Comparison of ENCODE assay signal across 11 mouse cellular contexts in genomic region chr1:178357776-178358710, GRCm38 (mm10). TPM values are rescaled to one million over a fixed set of nuclear protein-coding genes. Genes with fewer than 3 reads are reported as not detected.
DNase-seq lines count a peak whose midpoint lies in the region; ATAC-seq and TF ChIP-seq lines count a peak whose summit lies in the region.
"Had no signal": no experiment of that assay in that cellular context is flagged by ENCODE, and none has a peak within 500 bp of the region (broad histone marks: within the 10 kb centered on the region; RNA-seq: fewer than 3 reads in every experiment).

No protein-coding gene starts in this region.

- peak overlapping the region; percentile 78 for H3K27ac ChIP-seq in ES-Bruce4 (ENCODE audit: insufficient read depth, low read length)
- H3K27ac ChIP-seq: kidney, embryonic 15.5 days; liver, embryonic 15.5 days; neural tube, embryonic 15.5 days had no signal

- intact Hi-C loops in left cerebral cortex, postnatal 10 days (cut with DNase I): no loop called here

- no peak overlapping the region for H3K9ac ChIP-seq in ES-Bruce4 (ENCODE audit: low read depth, poor library complexity, severe bottlenecking)
- H3K9ac ChIP-seq: kidney, embryonic 15.5 days; liver, embryonic 15.5 days; neural tube, embryonic 15.5 days had no signal

- TF ChIP-seq EP300 in ES-Bruce4 (IDR thresholded peaks at IDR 0.05; ENCODE audit: insufficient read depth, low read depth, low read length): no peak

- no peak for ATAC-seq in megakaryocyte, adult 5-6 weeks (ENCODE audit: poor library complexity, severe bottlenecking)

- H3K27me3 ChIP-seq in ES-Bruce4 (ENCODE audit: control insufficient read depth, insufficient read depth, low read length, poor library complexity, severe bottlenecking): no peaks in the 10 kb centered on the region
- H3K27me3 ChIP-seq: kidney, embryonic 15.5 days; liver, embryonic 15.5 days; neural tube, embryonic 15.5 days had no signal

- H3K36me3 ChIP-seq in ES-Bruce4 (ENCODE audit: control insufficient read depth, insufficient read depth, low read length, poor library complexity, severe bottlenecking): no peaks in the 10 kb centered on the region
- H3K36me3 ChIP-seq: kidney, embryonic 15.5 days; liver, embryonic 15.5 days; neural tube, embryonic 15.5 days had no signal

- no peaks in the 10 kb centered on the region for H3K9me3 ChIP-seq in ES-Bruce4 (replicated peaks; ENCODE audit: control insufficient read depth, insufficient read depth, low read length, poor library complexity, severe bottlenecking)
- H3K9me3 ChIP-seq: kidney, embryonic 15.5 days; liver, embryonic 15.5 days; neural tube, embryonic 15.5 days had no signal

- H3K4me1 ChIP-seq in ES-Bruce4 (ENCODE audit: control insufficient read depth, insufficient read depth, low read length): peaks cover 9% of the 10 kb centered on the region
- H3K4me1 ChIP-seq: liver, embryonic 15.5 days; neural tube, embryonic 15.5 days had no signal

- no peak for TF ChIP-seq CTCF in ES-Bruce4 (IDR thresholded peaks at IDR 0.05; ENCODE audit: low read depth, low read length)

- TF ChIP-seq POLR2A in ES-Bruce4 (IDR thresholded peaks at IDR 0.05; ENCODE audit: insufficient read depth, low read length): no peak

- no peak overlapping the region for H3K4me3 ChIP-seq in ES-Bruce4 (ENCODE audit: low read depth, low read length)
- H3K4me3 ChIP-seq: kidney, embryonic 15.5 days; liver, embryonic 15.5 days; neural tube, embryonic 15.5 days had no signal

- peak; percentile 46 to 51 for DNase-seq in cerebellum, postnatal 25 days
- DNase-seq in cerebellum, adult 9-11 months: no peak
- DNase-seq in frontal cortex, postnatal 36 days (ENCODE audit: low spot score in 2 of 2): peak; percentile 72 to 89
- DNase-seq in left cerebral cortex, postnatal 10 days (ENCODE audit: extremely low spot score in 1 of 2, low spot score in 2 of 2): peak; percentile 42 to 79
- DNase-seq in kidney, adult 18-20 months: no peak
- DNase-seq in liver: no peak

RNA-seq across cellular contexts. Expression of gene Hnrnpu, which starts 20.4 kb away (rescaled TPM):
- polyA plus RNA-seq in ES-Bruce4 (2011; ENCODE audit: insufficient read depth, insufficient read length, low read depth, missing spikeins): 1,120 and 1,155 TPM in 2 replicates
- 100 to 1,000 TPM; 412 to 414 TPM for total RNA-seq in left cerebral cortex, postnatal 10 days (2021)
- total RNA-seq in megakaryocyte, adult 5-6 weeks (2015): 418 and 446 TPM in 2 replicates
- 321 and 398 TPM in 2 replicates for total RNA-seq in megakaryocyte, adult 5-6 weeks (2017)

RNA-seq across cellular contexts. Expression of gene Cox20, which starts 39.1 kb away (rescaled TPM):
- 26.5 and 27.7 TPM in 2 replicates for polyA plus RNA-seq in ES-Bruce4 (2011; ENCODE audit: insufficient read depth, insufficient read length, low read depth, missing spikeins)
- total RNA-seq in left cerebral cortex, postnatal 10 days (2021): 10 to 100 TPM; 33.4 to 33.6 TPM
- 163 and 174 TPM in 2 replicates for total RNA-seq in megakaryocyte, adult 5-6 weeks (2015)
- total RNA-seq in megakaryocyte, adult 5-6 weeks (2017): 137 and 158 TPM in 2 replicates

RNA-seq across cellular contexts. Expression of gene Efcab2, which starts 47.8 kb away (rescaled TPM):
- 5.6 and 9.0 TPM in 2 replicates for polyA plus RNA-seq in ES-Bruce4 (2011; ENCODE audit: insufficient read depth, insufficient read length, low read depth, missing spikeins)
- total RNA-seq in left cerebral cortex, postnatal 10 days (2021): 10 to 100 TPM; 10.0 to 11.1 TPM
- 0.80 and 1.2 TPM in 2 replicates for total RNA-seq in megakaryocyte, adult 5-6 weeks (2015)
- total RNA-seq in megakaryocyte, adult 5-6 weeks (2017): 2.0 and 2.8 TPM in 2 replicates

Comparison
In these comparisons a context has a peak if more than half of its experiments do, and no peak if none do; other contexts are left out.
1. DNase-seq: peak in cerebellum, postnatal 25 days (2 of 2), frontal cortex, postnatal 36 days (2 of 2) and left cerebral cortex, postnatal 10 days (2 of 2); none in cerebellum, adult 9-11 months (single experiment), kidney, adult 18-20 months (single experiment) and liver (single experiment).